ENCODE assay signal across 11 mouse cellular contexts in genomic region chr1:38436471-38437340, GRCm38 (mm10).
DNase-seq lines count a peak whose midpoint lies in the region; ATAC-seq and TF ChIP-seq lines count a peak whose summit lies in the region.
"Had no signal": no experiment of that assay in that cellular context is flagged by ENCODE, and none has a peak within 500 bp of the region (broad histone marks: within the 10 kb centered on the region; RNA-seq: fewer than 3 reads in every experiment).

No protein-coding gene starts in this region.

- ATAC-seq in kidney, embryonic 15.5 days (replicated peaks; ENCODE audit: low FRiP score), result no peak
- ATAC-seq in limb, embryonic 13.5 days (ENCODE audit: low FRiP score, low read depth), result peak; percentile 83
- no peak for ATAC-seq in inflammation-experienced regulatory T-cells, adult 6 months

- WGBS in kidney, embryonic 15.5 days, result 35% methylated on average over 12 of the region's 12 CpGs
- 16% methylated on average over 12 of the region's 12 CpGs for WGBS in limb, embryonic 13.5 days

- H3K4me3 ChIP-seq in kidney, embryonic 15.5 days (replicated peaks), result no peak overlapping the region
- H3K4me3 ChIP-seq in embryonic fibroblast, embryonic 13.5 days (ENCODE audit: insufficient read depth, low read length), result no peak overlapping the region
- no peak overlapping the region for H3K4me3 ChIP-seq in limb, embryonic 13.5 days

- H3K4me1 ChIP-seq in kidney, embryonic 15.5 days, result peaks cover 53% of the 10 kb centered on the region
- peaks cover 24% of the 10 kb centered on the region for H3K4me1 ChIP-seq in embryonic fibroblast, embryonic 13.5 days (ENCODE audit: control insufficient read depth, insufficient read depth, low read length)
- peaks cover 57% of the 10 kb centered on the region for H3K4me1 ChIP-seq in limb, embryonic 13.5 days

- H3K9ac ChIP-seq in kidney, embryonic 15.5 days, result no peak overlapping the region
- no peak overlapping the region for H3K9ac ChIP-seq in limb, embryonic 13.5 days

- no peak overlapping the region for H3K4me2 ChIP-seq in kidney, embryonic 15.5 days
- no peak overlapping the region for H3K4me2 ChIP-seq in limb, embryonic 13.5 days (replicated peaks)

- no peaks in the 10 kb centered on the region for H3K36me3 ChIP-seq in kidney, embryonic 15.5 days
- H3K36me3 ChIP-seq in limb, embryonic 13.5 days, result no peaks in the 10 kb centered on the region
- H3K36me3 ChIP-seq: G1E had no signal

- H3K27ac ChIP-seq in kidney, embryonic 15.5 days, result peak overlapping the region; percentile 52; the same call in 1 of the 2 replicates
- H3K27ac ChIP-seq in embryonic fibroblast, embryonic 13.5 days (ENCODE audit: insufficient read depth, low read length), result peak overlapping the region; percentile 20; the same call in 1 of the 2 replicates
- peak overlapping the region; percentile 52 for H3K27ac ChIP-seq in limb, embryonic 13.5 days
- H3K27ac ChIP-seq: macrophage had no signal

- TF ChIP-seq POLR2A in embryonic fibroblast, embryonic 13.5 days (IDR thresholded peaks at IDR 0.05; ENCODE audit: low read depth, low read length), result no peak

- H3K9me3 ChIP-seq in kidney, embryonic 15.5 days (replicated peaks), result no peaks in the 10 kb centered on the region
- no peaks in the 10 kb centered on the region for H3K9me3 ChIP-seq in limb, embryonic 13.5 days
- H3K9me3 ChIP-seq: G1E had no signal

- no peaks in the 10 kb centered on the region for H3K27me3 ChIP-seq in kidney, embryonic 15.5 days
- no peaks in the 10 kb centered on the region for H3K27me3 ChIP-seq in limb, embryonic 13.5 days

- TF ChIP-seq CTCF in embryonic fibroblast, embryonic 13.5 days (IDR thresholded peaks at IDR 0.05; ENCODE audit: borderline replicate concordance, insufficient read depth, low read length), result no peak

- no peak for DNase-seq in kidney, adult 8-10 months
- DNase-seq in embryo, embryonic 11 days, result peak; percentile 64
- no peak for DNase-seq in testis, postnatal 10 days (ENCODE audit: low spot score)
- no peak for DNase-seq in cerebellum, adult 8-10 months
- DNase-seq: cerebellum, postnatal 36 days had no signal
